Mouse (Mus musculus) heart, postnatal 25 days (tissue): Measurements from ENCODE around the gene 4931406C07Rik. TPM values are rescaled to one million over a fixed set of nuclear protein-coding genes. Genes with fewer than 3 reads are reported as not detected.

ENCODE experiments used
- DNase-seq: peaks from one replicate; pipeline ENCODE4 v3.0.0; 2022; ENCODE audit warnings: low spot score
- intact Hi-C: fragments of 180-260 bp; cut with DNase I; formaldehyde crosslinking; loops from one replicate; pipeline ENCODE4 v1.15.1; 2025
- total RNA-seq, 2 experiments: library from RNA; stranded (reverse); gene quantifications; 2 replicates each; pipeline ENCODE4 v1.2.3; 2021

4931406C07Rik gene
- total RNA-seq, 2 experiments from 2014 or later: 4.6 to 5.6 TPM

DNA sequence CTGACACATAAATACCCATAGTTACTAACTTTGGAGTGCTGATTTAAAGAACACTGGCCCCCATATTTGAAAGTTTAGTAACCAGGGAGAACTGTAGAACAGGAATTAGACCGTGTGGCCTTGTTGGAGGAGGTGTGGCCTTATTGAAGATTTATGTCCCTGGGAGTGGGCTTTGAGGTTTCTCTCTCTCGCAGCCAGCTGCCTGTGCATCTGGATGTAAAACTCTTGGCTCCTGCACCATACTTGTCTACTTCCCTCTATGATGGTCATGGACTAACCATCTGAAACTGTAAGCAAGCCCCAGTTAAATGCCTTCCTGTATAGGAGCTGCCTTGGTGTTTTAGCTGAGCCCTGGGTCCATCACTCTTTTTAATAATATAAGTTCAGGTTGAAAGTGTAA lies 7.8 kb downstream of the 4931406C07Rik start:
- intact Hi-C loops: no loop called here
- no peak for DNase-seq

DNA sequence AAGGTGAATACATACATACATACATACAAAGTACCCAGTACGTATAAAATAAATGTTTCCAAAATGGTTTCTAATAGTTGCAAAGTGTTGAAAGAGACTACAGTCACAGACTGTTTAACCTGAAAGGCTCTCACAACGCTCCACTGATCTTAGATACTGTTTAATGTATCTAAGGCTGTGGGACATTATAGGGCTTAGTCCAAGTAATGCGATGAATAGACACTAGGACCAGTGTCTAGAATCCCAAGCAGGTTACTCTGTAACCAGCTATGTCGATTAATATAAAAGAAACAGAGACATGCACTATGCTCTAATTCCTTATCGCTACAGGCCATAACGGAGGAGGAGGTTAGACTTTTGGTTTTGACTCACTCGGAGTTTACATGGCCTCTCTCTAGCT lies 9.1 kb downstream of the 4931406C07Rik start:
- no peak for DNase-seq
- intact Hi-C loops: no loop called here

DNA sequence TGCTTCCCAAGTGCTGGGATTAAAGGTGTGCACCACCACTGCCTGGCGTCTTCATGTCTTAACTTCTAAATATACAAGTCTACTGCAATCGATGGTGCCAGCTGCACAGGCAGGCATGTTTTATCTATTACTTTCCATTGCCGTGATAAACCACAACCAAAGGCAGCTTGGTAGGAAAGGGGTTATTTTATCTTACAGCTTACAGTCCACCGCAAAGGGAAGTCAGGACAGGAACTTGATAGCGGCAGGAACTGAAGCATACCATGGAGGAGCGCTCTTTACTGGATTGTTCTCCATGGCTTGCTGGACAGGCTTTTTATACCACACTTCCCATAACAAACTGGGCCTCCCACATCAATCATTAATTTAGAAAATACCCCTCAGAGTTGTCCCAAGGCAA lies 17.0 kb downstream of the 4931406C07Rik start:
- no peak for DNase-seq
- intact Hi-C loops: no loop called here

GRCm38 (mm10) chr9:15288402-15288801 lies 17.8 kb downstream of the 4931406C07Rik start:
- intact Hi-C loops: no loop called here
- DNase-seq: no peak

GRCm38 (mm10) chr9:15287846-15288245 lies 18.4 kb downstream of the 4931406C07Rik start:
- intact Hi-C loops: no loop called here
- no peak for DNase-seq

- intact Hi-C loops: no loop called here
- no peak for DNase-seq
These were observed 20.8 kb downstream of the 4931406C07Rik start for GRCm38 (mm10) chr9:15285443-15285842.

DNA sequence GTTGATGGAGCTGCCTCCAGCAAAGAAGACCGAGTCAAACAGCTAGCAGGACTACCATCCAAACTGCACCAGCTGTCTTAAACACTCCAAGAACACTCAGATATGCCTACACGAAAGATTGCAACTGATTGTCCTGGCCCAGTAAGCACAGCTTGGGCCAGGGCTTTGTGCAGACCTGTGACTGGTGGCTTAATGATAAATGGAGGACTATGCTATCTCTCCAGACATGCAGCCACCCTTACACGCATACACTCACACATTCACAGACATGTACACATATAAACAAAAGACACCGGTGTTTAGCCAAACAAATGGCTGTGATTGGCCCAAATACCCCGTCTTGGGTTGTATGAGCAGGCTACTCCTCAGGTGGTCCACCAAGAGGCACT lies 25.8 kb downstream of the 4931406C07Rik start:
- no peak for DNase-seq
- intact Hi-C loops: loop anchor here (2.0 kb wide), 1 partner anchor 28 kb away; no protein-coding TSS in a partner anchor

GRCm38 (mm10) chr9:15279649-15280490 lies 26.4 kb downstream of the 4931406C07Rik start, which contains the start of gene Med17:
TSS of gene Med17 (minus strand) at chr9:15279931.
- DNase-seq: peak; percentile 86
- intact Hi-C loops: loop anchor here (2.0 to 10.0 kb wide), 2 partner anchors 29 to 775 kb away; partner anchors contain the start of genes Cwc15 and Kdm4d

DNA sequence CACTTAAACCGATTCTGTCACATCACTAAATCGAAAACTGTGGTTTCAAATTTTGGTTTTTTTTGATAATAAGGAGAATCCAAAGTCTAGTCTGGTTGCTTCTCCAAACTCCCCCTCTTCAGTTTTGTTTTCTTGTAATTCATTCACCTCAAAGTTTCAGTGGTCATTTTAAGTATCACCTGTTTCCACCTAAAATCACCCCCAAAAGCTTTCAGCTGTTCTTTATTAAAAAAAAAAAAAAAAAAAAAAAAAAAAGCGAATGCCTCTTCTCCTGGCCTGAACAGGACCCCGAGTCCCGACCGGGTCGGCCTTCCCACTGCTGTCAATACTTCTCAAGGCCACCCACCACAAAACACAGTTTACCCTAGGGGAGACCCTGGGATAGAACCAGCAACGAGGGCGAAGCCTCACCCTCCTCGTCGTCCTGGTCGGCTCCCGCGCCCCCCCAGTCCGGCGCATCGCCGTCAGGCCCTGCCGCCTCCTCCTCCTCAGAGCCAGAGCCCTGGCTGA lies 27.1 kb downstream of the 4931406C07Rik start:
- no peak for DNase-seq
- intact Hi-C loops: loop anchor here (10.0 kb wide), 1 partner anchor 774 kb away; the partner anchor contains the start of genes Cwc15 and Kdm4d

GRCm38 (mm10) chr9:15278343-15278742 lies 27.9 kb downstream of the 4931406C07Rik start:
- intact Hi-C loops: loop anchor here (10.0 kb wide), 1 partner anchor 774 kb away; the partner anchor contains the start of genes Cwc15 and Kdm4d
- no peak for DNase-seq

GRCm38 (mm10) chr9:15276855-15277254 lies 29.4 kb downstream of the 4931406C07Rik start:
- intact Hi-C loops: loop anchor here (10.0 kb wide), 1 partner anchor 772 kb away; the partner anchor contains the start of genes Cwc15 and Kdm4d
- no peak for DNase-seq

GRCm38 (mm10) chr9:15273981-15274380 lies 32.3 kb downstream of the 4931406C07Rik start:
- no peak for DNase-seq
- intact Hi-C loops: loop anchor here (5.0 to 10.0 kb wide), 2 partner anchors 33 to 769 kb away; partner anchors contain the start of genes 4931406C07Rik, Cwc15, Kdm4d and Taf1d

GRCm38 (mm10) chr9:15263487-15263886 lies 42.8 kb downstream of the 4931406C07Rik start:
- intact Hi-C loops: no loop called here
- DNase-seq: no peak

DNA sequence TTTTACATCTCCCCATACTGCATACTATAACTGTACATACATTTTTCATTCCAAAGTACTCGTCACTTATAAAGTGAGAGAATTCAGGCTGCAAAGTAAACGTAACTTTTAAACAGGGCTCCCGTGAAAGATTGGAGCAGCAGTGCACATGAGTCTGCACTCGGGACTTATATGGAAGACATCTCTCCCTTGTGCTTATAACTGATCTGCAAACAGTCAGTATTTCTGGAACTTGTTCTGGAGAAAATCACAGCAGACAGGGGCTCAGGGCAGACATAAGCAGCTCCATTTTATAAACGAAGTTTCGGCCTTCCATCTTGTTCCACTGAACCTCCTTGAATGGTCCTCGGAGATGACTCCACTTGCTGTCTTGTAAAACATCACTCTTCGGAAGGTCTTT lies 44.3 kb downstream of the 4931406C07Rik start:
- intact Hi-C loops: no loop called here
- DNase-seq: no peak

DNA sequence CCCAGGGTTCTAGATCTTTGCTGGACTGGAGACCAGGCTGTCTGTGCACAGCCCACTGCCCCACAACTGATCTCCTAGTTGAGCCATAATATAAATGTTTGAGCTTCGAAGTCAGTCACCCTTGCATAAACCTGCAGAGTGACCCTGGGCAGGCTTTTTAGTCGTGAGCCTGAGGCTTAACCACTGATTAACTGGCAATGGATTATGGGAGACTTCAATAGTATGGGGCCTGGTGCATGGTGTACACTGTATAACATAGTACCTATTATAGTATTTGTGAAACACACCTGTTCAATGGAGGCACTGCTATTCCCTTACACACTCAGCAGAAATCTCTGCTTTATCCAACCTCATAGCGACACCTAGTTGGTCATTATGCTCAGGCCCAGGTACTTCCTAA lies 50.0 kb downstream of the 4931406C07Rik start:
- DNase-seq: no peak
- intact Hi-C loops: no loop called here

- DNase-seq: no peak
- intact Hi-C loops: no loop called here
These were observed 51.7 kb downstream of the 4931406C07Rik start for GRCm38 (mm10) chr9:15254501-15254900.

DNA sequence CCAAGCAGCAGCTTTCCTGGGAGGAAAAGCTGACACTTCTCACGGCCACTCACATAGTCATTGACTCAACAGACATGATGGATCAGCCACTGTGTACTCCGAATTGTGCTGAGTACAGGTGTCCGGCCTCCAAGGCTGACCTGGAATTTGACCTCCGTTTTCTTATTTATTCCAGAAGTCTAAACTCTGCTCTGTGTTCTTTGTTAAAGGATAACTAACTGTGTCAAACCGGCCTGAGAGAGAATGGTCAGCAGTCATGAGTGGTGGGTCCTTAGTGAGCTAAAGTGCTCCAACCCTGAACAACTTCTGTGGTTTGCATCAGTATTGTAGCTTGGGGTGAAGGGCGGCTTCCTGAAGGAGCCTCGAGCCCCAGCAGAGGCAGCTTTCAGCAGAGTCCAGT lies 54.1 kb downstream of the 4931406C07Rik start:
- intact Hi-C loops: no loop called here

GRCm38 (mm10) chr9:15250376-15250775 lies 55.9 kb downstream of the 4931406C07Rik start:
- DNase-seq: no peak
- intact Hi-C loops: no loop called here

More for the DNA sequence above, 54.1 kb downstream of the 4931406C07Rik start:
- no peak for DNase-seq

DNA sequence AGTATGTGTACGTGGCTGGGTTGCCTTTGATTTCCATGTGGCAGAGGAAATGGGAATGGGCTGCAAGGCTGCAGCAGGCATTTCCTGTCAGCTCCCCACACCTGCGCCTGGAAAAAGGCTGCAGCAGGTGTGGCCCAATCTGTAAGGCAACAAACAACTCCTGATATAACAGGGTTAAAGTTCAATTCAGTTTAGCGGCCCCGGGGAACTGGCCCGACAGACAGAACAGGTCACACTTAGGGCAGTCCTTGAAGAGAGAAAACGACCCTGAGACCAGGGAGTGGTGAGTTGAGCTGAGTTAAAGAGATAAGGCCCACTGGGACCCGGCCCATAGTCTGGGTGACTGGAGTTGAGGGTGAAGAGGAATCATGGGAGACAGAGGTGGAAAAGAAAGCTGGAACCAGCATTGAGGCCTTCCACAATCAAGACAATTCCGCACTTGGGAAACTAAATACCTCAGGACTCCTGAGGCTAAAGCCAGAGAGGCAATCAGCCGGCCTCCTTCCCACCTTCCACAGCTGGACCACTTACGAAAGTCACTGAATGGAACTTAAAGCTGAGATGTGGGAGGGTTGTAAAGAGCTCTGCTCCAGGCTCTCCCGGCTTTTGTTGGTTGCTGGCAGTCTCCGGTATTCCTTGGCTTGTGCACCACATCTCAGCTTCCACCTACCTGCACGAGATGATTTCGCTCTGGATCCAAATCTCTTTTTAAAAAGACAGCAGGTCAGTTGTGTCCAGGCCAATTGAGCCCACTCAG lies 60.8 kb downstream of the 4931406C07Rik start:
- intact Hi-C loops: no loop called here
- DNase-seq: no peak

DNA sequence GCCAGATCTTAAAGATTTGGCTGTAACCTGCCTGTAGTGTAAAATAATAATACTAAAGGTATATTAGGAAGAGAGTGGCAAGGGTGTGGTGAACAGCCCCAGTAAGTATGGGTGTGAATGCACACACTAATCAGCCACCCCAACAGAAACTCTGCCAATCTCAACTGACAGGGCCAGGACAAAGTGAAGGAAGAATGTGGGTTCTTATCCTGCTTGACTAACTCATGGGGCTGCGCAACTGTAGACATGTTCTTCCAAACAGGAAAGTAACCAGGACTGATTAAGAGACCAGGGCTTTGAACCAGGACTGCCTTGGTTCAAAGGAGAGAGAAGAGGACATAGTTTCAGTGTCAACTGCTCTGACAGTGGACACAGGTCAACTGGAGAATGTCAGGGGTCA lies 64.1 kb downstream of the 4931406C07Rik start:
- no peak for DNase-seq
- intact Hi-C loops: no loop called here
